In the genomic region with DNA sequence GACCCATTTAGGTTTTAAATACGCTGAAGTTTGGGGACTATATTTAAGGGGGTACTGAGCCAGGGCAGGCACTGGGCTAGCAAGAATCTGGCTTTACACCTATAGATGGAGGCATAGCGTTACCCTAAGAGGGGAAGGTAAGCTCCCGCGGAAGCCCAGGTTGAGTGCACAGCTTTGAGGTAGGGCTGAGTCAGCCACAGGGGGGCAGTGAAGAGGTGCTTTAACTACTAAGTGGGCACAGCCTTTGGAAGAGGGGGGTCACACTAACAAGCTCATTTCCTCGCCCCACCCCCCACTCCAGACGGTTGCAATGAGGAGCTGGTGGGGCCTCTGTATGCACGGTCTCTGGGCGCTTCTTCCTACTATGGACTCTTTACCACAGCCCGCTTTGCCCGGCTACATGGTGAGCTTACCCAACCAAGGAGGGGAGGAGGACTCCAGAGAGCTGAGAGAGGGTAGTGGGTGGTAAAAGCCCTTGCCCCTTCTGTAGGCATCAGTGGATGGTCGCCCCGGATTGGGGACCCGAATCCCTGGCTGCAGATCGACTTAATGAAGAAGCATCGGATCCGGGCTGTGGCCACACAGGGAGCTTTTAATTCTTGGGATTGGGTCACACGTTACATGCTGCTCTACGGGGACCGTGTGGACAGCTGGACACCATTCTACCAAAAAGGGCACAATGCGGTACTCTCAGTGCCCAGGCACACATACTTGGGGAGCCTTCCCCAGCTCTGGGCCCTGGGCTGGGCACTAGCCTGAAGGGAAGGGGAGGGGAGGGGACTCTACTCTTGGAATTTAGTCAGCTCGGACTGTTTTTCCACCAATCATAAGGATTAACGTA, we compare ENCODE assay signal across 7 mouse cellular contexts. TPM values are rescaled to one million over a fixed set of nuclear protein-coding genes. Genes with fewer than 3 reads are reported as not detected.
A peak's percentile ranks its signal among the peaks of the same experiment; 100 is the strongest.
DNase-seq lines count a peak whose midpoint lies in the region; ATAC-seq lines count a peak whose summit lies in the region.

No protein-coding gene starts in this region.

- no peaks in the 10 kb centered on the region for H3K9me3 ChIP-seq in embryonic facial prominence, embryonic 14.5 days (ENCODE audit: control insufficient read depth, low read length)
- no peaks in the 10 kb centered on the region for H3K9me3 ChIP-seq in hindbrain, embryonic 15.5 days
- H3K9me3 ChIP-seq in midbrain, embryonic 12.5 days: no peaks in the 10 kb centered on the region

- H3K27me3 ChIP-seq in embryonic facial prominence, embryonic 14.5 days (replicated peaks; ENCODE audit: control insufficient read depth, insufficient read depth, low read length): peaks cover 41% of the 10 kb centered on the region
- peaks cover 24% of the 10 kb centered on the region for H3K27me3 ChIP-seq in hindbrain, embryonic 15.5 days
- peaks cover 80% of the 10 kb centered on the region for H3K27me3 ChIP-seq in midbrain, embryonic 12.5 days

- intact Hi-C loops in left cerebral cortex, postnatal 10 days (cut with DNase I): loop anchor here (2.0 to 10.0 kb wide), 3 partner anchors 80 to 192 kb away; partner anchors contain the start of gene Coasy

- no peak overlapping the region for H3K27ac ChIP-seq in embryonic facial prominence, embryonic 14.5 days (replicated peaks; ENCODE audit: low read depth, low read length)
- peak overlapping the region; percentile 85 for H3K27ac ChIP-seq in hindbrain, embryonic 15.5 days (replicated peaks)
- no peak overlapping the region for H3K27ac ChIP-seq in midbrain, embryonic 12.5 days (replicated peaks)

- H3K36me3 ChIP-seq in embryonic facial prominence, embryonic 14.5 days (ENCODE audit: control insufficient read depth, insufficient read depth, low read length): no peaks in the 10 kb centered on the region
- no peaks in the 10 kb centered on the region; the same call in 1 of the 2 replicates for H3K36me3 ChIP-seq in hindbrain, embryonic 15.5 days
- H3K36me3 ChIP-seq in midbrain, embryonic 12.5 days: no peaks in the 10 kb centered on the region

- H3K4me2 ChIP-seq in embryonic facial prominence, embryonic 14.5 days (ENCODE audit: low read depth, low read length): peak overlapping the region; percentile 58
- H3K4me2 ChIP-seq in hindbrain, embryonic 15.5 days: peak overlapping the region; percentile 71
- H3K4me2 ChIP-seq in midbrain, embryonic 12.5 days (replicated peaks): peak overlapping the region; percentile 52

- H3K4me1 ChIP-seq in embryonic facial prominence, embryonic 14.5 days (ENCODE audit: control insufficient read depth, insufficient read depth, low read length): peaks cover 27% of the 10 kb centered on the region
- H3K4me1 ChIP-seq in hindbrain, embryonic 15.5 days (replicated peaks): peaks cover 59% of the 10 kb centered on the region
- H3K4me1 ChIP-seq in midbrain, embryonic 12.5 days: peaks cover 48% of the 10 kb centered on the region

- 0 out of 2 replicates have a peak, but pooled peaks have one; percentile 12 for ATAC-seq in embryonic facial prominence, embryonic 14.5 days (ENCODE audit: low read depth)
- no peak for ATAC-seq in hindbrain, embryonic 15.5 days (ENCODE audit: low FRiP score, low read depth)
- ATAC-seq in midbrain, embryonic 12.5 days (ENCODE audit: low FRiP score, low read depth): no peak

- 26% methylated on average over 22 of the region's 22 CpGs for WGBS in embryonic facial prominence, embryonic 14.5 days
- WGBS in hindbrain, embryonic 15.5 days: 20% methylated on average over 22 of the region's 22 CpGs
- 24% methylated on average over 22 of the region's 22 CpGs for WGBS in midbrain, embryonic 12.5 days

- peak overlapping the region; percentile 29; the same call in 1 of the 2 replicates for H3K4me3 ChIP-seq in embryonic facial prominence, embryonic 14.5 days (ENCODE audit: low read depth, low read length)
- peak overlapping the region; percentile 54 for H3K4me3 ChIP-seq in hindbrain, embryonic 15.5 days
- 0 out of 2 replicates have a peak overlapping the region, but pooled peaks have one; percentile 35 for H3K4me3 ChIP-seq in midbrain, embryonic 12.5 days

- DNase-seq in CD8-positive naive resting alpha-beta T cell, adult 2 months (ENCODE audit: low read depth in 2 of 2, low spot score in 2 of 2): peak; percentile 58 to 79
- DNase-seq in NIH3T3 (ENCODE audit: low read depth): peak; percentile 53
- DNase-seq in embryonic facial prominence, embryonic 14.5 days (ENCODE audit: low spot score): peak; percentile 67
- DNase-seq in left cerebral cortex, postnatal 10 days (ENCODE audit: extremely low spot score in 1 of 2, low spot score in 2 of 2): peak; percentile 49 to 81
- peak; percentile 60 to 84 for DNase-seq in spleen, postnatal 4 days (ENCODE audit: low spot score in 2 of 2)

- no peak overlapping the region for H3K9ac ChIP-seq in embryonic facial prominence, embryonic 14.5 days (ENCODE audit: low read depth, low read length)
- H3K9ac ChIP-seq in hindbrain, embryonic 15.5 days: peak overlapping the region; percentile 62
- H3K9ac ChIP-seq in midbrain, embryonic 12.5 days (replicated peaks): no peak overlapping the region

RNA-seq across cellular contexts. Expression of gene Ccr10, which starts 1.9 kb away (rescaled TPM):
- polyA plus RNA-seq in embryonic facial prominence, embryonic 14.5 days (2014; fragmentation: Nextera tagmentation; extraction: Ambion mirVana): 0.28 TPM in 1 of 2 replicates, not detected in the other
- 0.63 and 0.70 TPM in 2 replicates for polyA plus RNA-seq in hindbrain, embryonic 15.5 days (2015; fragmentation: Nextera tagmentation; extraction: Ambion mirVana)
- total RNA-seq in left cerebral cortex, postnatal 10 days (2021): under 1 TPM in 1 of 2 experiments, not detected in 1; 0.41 TPM
- polyA plus RNA-seq in midbrain, embryonic 12.5 days (2016; fragmentation: Nextera tagmentation; extraction: Ambion mirVana): 0.10 and 0.17 TPM in 2 replicates

RNA-seq across cellular contexts. Expression of gene Plekhh3, which starts 6.0 kb away (rescaled TPM):
- 17.7 and 20.9 TPM in 2 replicates for polyA plus RNA-seq in embryonic facial prominence, embryonic 14.5 days (2014; fragmentation: Nextera tagmentation; extraction: Ambion mirVana)
- polyA plus RNA-seq in hindbrain, embryonic 15.5 days (2015; fragmentation: Nextera tagmentation; extraction: Ambion mirVana): 9.5 and 11.8 TPM in 2 replicates
- 1 to 10 TPM; 5.9 to 8.0 TPM for total RNA-seq in left cerebral cortex, postnatal 10 days (2021)
- polyA plus RNA-seq in midbrain, embryonic 12.5 days (2016; fragmentation: Nextera tagmentation; extraction: Ambion mirVana): 12.3 and 12.6 TPM in 2 replicates

RNA-seq across cellular contexts. Expression of gene Cntnap1, which starts 6.8 kb away (rescaled TPM):
- polyA plus RNA-seq in embryonic facial prominence, embryonic 14.5 days (2014; fragmentation: Nextera tagmentation; extraction: Ambion mirVana): 1.6 and 1.9 TPM in 2 replicates
- polyA plus RNA-seq in hindbrain, embryonic 15.5 days (2015; fragmentation: Nextera tagmentation; extraction: Ambion mirVana): 7.5 and 8.0 TPM in 2 replicates
- 10 to 100 TPM; 44.2 to 54.1 TPM for total RNA-seq in left cerebral cortex, postnatal 10 days (2021)
- polyA plus RNA-seq in midbrain, embryonic 12.5 days (2016; fragmentation: Nextera tagmentation; extraction: Ambion mirVana): 0.74 and 0.94 TPM in 2 replicates

RNA-seq across cellular contexts. Expression of gene Tubg2, which starts 21.4 kb away (rescaled TPM):
- 6.6 and 8.4 TPM in 2 replicates for polyA plus RNA-seq in embryonic facial prominence, embryonic 14.5 days (2014; fragmentation: Nextera tagmentation; extraction: Ambion mirVana)
- 48.0 and 53.1 TPM in 2 replicates for polyA plus RNA-seq in hindbrain, embryonic 15.5 days (2015; fragmentation: Nextera tagmentation; extraction: Ambion mirVana)
- total RNA-seq in left cerebral cortex, postnatal 10 days (2021): 10 to 100 TPM; 46.6 to 48.8 TPM
- 9.0 and 10.3 TPM in 2 replicates for polyA plus RNA-seq in midbrain, embryonic 12.5 days (2016; fragmentation: Nextera tagmentation; extraction: Ambion mirVana)

RNA-seq across cellular contexts. Expression of gene Ezh1, which starts 49.1 kb away (rescaled TPM):
- 14.8 and 15.5 TPM in 2 replicates for polyA plus RNA-seq in embryonic facial prominence, embryonic 14.5 days (2014; fragmentation: Nextera tagmentation; extraction: Ambion mirVana)
- 26.5 and 27.4 TPM in 2 replicates for polyA plus RNA-seq in hindbrain, embryonic 15.5 days (2015; fragmentation: Nextera tagmentation; extraction: Ambion mirVana)
- total RNA-seq in left cerebral cortex, postnatal 10 days (2021): 10 to 100 TPM; 26.4 to 28.3 TPM
- 12.6 and 14.4 TPM in 2 replicates for polyA plus RNA-seq in midbrain, embryonic 12.5 days (2016; fragmentation: Nextera tagmentation; extraction: Ambion mirVana)
